Mouse (Mus musculus): ENCODE results near the gene 1110059E24Rik.
"Not testable (repeated sequence)": the region's sequence is repeated elsewhere in the genome, so short reads cannot be mapped to it uniquely, and the experiment has no call there.

The 1110059E24Rik gene

GRCm38 (mm10) chr19:21626271-21626988 lies 26.3 kb downstream of the 1110059E24Rik start:
- DNase-seq (ENCODE audit: low read depth, low spot score) = no peak

DNA sequence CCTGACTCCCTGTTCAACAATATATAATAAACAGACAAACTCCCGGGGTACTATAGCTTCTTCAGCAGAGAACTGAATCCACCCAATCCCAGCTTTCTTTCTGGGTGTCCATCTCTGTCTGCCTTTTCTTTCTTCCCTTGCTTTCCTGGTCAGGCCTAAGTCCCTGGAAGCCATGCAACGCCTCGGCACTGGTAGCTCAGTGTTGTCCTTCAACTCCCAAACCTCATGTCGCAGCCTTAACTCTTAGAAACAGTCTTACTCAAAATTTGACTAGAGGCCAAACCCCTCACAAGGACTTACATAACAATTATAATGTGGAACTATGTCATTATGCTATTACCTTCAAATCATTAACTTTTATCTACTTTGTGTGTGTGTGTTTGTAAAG lies 28.6 kb downstream of the 1110059E24Rik start:
- DNase-seq (ENCODE audit: low read depth, low spot score) = no peak

GRCm38 (mm10) chr19:21623410-21624147 lies 29.2 kb downstream of the 1110059E24Rik start:
- DNase-seq (ENCODE audit: low read depth, low spot score) = peak; percentile 35

DNA sequence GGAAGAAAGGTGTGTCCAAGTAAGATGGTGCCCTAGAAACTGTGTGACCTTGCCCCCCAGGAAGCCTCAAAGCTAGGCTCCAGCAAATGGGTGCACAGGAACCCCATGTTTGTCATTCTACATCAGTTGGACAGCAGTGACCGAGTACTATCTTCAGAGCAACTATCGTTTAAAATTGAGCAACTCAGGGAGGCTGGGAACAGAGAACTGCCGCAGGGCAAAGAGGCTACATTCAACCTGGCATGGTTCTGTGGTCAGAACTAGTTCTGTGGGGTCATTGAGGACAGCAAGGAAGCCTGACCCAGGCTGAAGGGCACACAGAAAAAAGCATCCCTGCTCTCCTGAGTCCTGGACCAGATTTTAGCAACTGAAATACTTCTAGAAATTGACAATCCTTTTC lies 37.0 kb downstream of the 1110059E24Rik start:
- DNase-seq (ENCODE audit: low read depth, low spot score) = no peak

DNA sequence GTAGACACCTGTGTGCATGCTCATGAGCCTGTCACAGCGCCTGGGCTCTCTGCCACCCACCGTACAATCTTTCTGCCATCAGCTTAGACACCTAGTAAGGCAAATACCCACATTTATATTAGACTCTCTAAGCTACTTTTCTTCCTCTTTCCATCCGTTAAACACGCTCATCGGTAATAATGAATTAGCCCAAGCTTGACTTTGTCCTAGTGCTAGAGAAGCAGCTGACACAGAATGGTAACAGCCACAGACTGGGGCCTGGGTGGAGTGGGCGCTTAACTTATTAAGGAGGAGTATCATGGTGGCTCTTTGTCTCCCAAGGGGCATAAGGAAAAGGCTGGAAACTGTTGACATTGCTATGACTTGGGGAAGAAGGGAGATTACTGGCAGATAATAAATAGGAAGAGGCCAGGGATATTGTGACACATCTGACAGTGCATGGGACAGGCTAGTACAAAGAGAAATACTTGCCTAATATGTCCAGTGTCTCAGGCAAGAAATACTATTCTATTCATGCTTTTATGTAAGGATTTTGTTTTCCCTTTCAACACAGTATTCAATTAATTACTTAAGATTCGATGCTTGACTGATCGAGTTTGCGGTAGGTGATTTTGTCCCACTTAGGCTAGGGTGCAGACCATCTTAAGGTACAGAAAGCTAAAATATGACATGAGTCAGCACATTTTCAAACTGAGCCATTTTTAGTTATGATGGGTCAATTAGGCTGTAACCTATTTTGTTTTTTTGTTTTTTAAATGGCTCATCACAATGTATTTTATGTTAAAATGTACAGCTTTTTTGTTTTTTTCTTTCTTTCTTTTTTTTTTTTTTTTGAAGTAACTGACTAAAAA lies 40.8 kb downstream of the 1110059E24Rik start:
- DNase-seq (ENCODE audit: low read depth, low spot score) = peak; percentile 77

DNA sequence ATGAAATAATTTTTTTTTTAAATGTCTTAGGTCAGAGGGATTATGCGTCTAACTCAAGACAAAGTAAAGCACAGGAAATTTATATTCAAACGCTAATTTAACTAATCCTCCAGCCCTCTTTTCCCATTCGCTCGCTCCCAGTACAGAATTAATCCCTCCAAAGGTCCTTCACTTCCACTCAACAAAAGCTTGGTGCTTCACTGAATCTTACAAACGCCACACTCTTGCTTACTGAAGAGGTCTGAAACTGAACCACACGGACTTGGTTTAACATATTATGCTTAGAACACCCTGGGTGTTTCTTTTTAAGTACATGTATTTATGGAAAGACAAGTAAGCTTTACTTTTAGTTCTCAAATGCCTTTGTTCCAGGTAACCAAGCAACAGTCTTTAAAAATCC lies 41.5 kb downstream of the 1110059E24Rik start:
- no peak for DNase-seq (ENCODE audit: low read depth, low spot score)

GRCm38 (mm10) chr19:21610240-21610639 lies 42.5 kb downstream of the 1110059E24Rik start:
- no peak for DNase-seq (ENCODE audit: low read depth, low spot score)

GRCm38 (mm10) chr19:21605294-21605693 lies 47.5 kb downstream of the 1110059E24Rik start:
- no peak for DNase-seq (ENCODE audit: low read depth, low spot score)

GRCm38 (mm10) chr19:21603836-21604235 lies 48.9 kb downstream of the 1110059E24Rik start:
- DNase-seq (ENCODE audit: low read depth, low spot score) = peak; percentile 42

- DNase-seq (ENCODE audit: low read depth, low spot score) = no peak
Observed at GRCm38 (mm10) chr19:21601541-21602101, 51.2 kb downstream of the 1110059E24Rik start.

DNA sequence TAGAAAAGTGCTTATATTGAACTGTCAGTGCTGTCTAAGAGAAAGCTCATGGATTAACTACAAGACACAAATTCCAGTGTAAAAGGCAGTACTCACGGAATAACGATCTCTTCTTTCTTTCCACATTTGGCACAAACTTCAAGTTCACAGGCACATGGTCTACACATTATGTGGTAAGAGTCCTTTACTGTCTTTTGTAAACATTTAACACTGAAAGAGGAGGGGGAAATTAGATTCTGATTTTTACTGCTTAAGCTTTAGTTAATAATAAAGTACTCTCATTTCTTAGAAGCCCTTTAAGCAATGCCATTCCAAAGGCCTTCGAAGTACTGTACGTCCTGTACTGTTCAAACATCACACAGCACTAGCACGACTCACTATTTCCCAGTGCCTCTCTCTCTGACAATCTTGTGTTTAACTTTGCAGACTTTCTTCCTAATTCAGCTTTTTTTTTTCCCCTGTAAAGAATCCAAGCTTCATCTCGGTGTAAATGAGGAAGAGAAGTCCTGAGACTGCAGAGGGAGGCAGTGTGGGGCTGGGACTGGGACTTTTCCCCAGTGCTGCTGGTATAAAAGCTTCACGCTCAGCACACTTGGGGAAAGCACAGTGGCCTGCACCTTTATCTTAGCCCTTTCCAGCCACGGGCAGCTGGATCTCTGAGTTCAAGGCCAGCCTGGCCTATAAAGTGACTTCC lies 54.0 kb downstream of the 1110059E24Rik start:
- DNase-seq (ENCODE audit: low read depth, low spot score) = no peak

DNA sequence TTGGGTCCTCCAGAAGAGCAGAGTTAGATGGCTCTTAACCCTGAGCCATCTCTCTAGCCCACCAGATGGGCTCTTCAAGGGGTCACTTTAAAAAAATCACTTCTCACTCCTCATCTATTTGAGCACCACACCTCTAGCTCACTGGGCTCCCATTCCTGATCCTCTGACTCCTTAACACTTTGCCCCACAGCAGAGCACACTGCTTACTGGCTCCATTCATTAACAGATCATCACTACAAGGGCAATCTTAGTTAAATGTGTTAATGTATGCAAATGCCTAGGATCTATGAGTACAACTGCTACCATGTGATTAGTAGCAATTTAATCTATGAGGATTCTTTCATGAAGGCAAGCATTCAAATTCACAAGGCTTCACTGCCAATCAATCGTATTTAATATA lies 58.1 kb downstream of the 1110059E24Rik start:
- no peak for DNase-seq (ENCODE audit: low read depth, low spot score)

GRCm38 (mm10) chr19:21592216-21592615 lies 60.6 kb downstream of the 1110059E24Rik start:
- DNase-seq (ENCODE audit: low read depth, low spot score) = not testable (repeated sequence)

DNA sequence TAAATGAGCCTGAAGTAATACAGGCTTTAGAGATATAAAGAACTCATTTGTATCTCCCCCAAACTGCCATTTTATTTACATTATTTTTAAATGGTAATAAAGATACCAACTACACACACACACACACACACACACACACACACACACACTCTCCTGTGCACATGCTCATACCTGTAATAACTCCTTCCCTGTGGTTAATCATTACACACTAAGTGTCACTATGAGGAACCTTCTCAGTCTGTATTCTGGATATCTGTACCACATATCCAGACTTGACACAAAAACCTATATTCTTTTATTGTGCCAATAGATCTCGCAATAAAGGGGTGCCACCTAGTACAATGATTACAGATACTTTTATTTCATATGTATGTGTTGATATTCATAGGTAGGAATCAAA lies 62.9 kb downstream of the 1110059E24Rik start:
- no peak for DNase-seq (ENCODE audit: low read depth, low spot score)

DNA sequence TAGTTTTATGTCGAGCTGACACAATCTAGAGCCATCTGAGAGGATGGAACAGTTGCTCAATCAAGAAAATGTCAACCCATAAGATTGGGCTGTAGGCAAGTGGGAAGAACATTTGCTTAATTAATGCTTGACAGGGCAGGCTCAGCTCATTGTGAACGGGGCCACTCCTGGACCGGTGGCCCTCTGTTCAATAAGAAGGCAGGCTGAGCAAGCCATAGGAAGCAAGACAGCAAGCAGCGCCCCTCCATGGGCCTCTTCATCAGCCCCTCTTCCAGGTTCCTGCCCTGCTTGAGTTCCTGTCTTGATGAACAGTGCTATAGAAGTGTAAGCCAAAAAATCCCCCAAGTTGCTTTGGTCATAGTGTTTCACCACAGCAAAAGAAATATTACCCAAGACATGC lies 65.2 kb downstream of the 1110059E24Rik start:
- no peak for DNase-seq (ENCODE audit: low read depth, low spot score)

DNA sequence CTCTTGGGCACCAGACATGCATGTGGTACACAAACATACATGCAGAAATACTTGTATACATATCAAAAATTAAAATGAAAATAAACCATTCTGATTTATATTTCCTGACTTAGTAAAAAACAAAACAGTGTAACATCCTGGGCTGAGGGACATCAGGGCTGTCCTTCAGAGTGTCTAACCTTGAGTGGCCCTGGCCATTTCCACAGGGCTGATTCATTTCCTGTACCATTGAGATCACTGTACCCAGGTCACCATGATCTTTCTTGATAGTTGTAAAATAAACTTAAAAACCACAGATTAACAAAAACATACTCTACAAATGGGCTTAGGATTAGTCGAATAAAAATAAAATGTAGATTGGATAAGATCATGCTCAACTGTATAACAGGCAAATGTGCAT lies 66.2 kb downstream of the 1110059E24Rik start:
- DNase-seq (ENCODE audit: low read depth, low spot score) = no peak

DNA sequence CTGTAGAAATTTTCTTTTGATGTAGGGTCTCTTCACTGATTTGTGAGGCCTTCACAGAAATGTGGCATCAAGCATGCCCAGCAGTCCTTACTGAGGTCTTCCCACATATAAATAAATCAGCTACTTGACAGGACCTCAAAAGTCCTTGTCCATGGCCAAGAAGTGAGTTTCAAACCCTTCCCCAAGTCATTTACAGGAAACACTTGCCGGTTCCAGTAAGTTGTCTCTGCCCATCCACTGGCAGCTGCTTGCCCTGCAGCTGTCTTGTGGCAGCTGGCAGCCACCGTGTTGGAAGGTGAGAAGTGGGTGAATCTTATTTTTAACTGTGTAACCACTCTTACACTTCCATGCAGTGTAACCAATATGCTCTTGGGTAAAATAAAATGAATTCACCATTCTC lies 66.9 kb downstream of the 1110059E24Rik start:
- peak; percentile 86 for DNase-seq (ENCODE audit: low read depth, low spot score)

GRCm38 (mm10) chr19:21583986-21584385 lies 68.8 kb downstream of the 1110059E24Rik start:
- no peak for DNase-seq (ENCODE audit: low read depth, low spot score)

DNA sequence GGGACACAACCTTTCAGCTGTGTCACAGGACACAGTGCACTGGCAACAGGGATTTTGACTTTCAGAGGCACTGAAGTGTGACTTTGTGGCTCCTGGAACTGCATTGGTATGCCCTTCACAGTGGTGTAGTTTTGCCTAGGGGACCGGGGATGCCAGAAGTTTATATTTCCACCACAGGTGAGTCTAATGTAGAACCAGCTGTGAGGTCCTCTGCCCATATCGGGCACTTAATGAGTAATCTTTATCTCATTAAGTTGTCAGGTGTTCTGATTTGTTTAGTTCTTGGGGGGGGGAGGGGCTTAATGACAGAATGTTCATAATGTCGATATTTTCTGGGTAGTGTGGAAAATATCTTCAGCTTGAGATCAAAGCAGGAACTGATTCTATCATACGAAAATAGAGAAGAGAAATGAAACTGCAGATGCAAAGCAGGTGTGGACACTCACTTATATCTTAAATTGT lies 69.2 kb downstream of the 1110059E24Rik start:
- peak; percentile 94 for DNase-seq (ENCODE audit: low read depth, low spot score)

GRCm38 (mm10) chr19:21581404-21581803 lies 71.4 kb downstream of the 1110059E24Rik start:
- no peak for DNase-seq (ENCODE audit: low read depth, low spot score)

GRCm38 (mm10) chr19:21579896-21580295 lies 72.9 kb downstream of the 1110059E24Rik start:
- no peak for DNase-seq (ENCODE audit: low read depth, low spot score)

All from A20 (cell line).